Mouse (Mus musculus) kidney, embryonic 14.5 days (tissue): ENCODE results near the gene Abhd15. TPM values are rescaled to one million over a fixed set of nuclear protein-coding genes. Genes with fewer than 3 reads are reported as not detected.

ENCODE experiments used
- ATAC-seq: fragments of 200-750 bp; cut with Nextera tagmentation; 2 replicates; pipeline ENCODE4 v1.8.0; 2017; ENCODE audit warnings: moderate number of reproducible peaks, mild to moderate bottlenecking, moderate TSS enrichment, moderate library complexity; ENCODE audit not compliant: low FRiP score, low TSS enrichment
- H3K27ac ChIP-seq: fragments of 300-500 bp; sonication (generic); 2 replicates; pipeline ENCODE4 v1.5.1; 2014; ENCODE audit warnings: low read depth, mild to moderate bottlenecking, low read length, moderate library complexity, mixed read lengths
- H3K27me3 ChIP-seq: fragments of 300-500 bp; sonication (generic); 2 replicates; pipeline ENCODE4 v1.6.1; 2014; ENCODE audit warnings: mild to moderate bottlenecking, low read length; ENCODE audit not compliant: control insufficient read depth, insufficient read depth
- H3K36me3 ChIP-seq: fragments of 300-500 bp; sonication (generic); 2 replicates; pipeline ENCODE4 v1.6.1; 2014; ENCODE audit warnings: low read length, mixed read lengths; ENCODE audit not compliant: control insufficient read depth, insufficient read depth
- H3K4me1 ChIP-seq: fragments of 300-500 bp; sonication (generic); 2 replicates; pipeline ENCODE4 v1.6.1; 2014; ENCODE audit warnings: low read length, mixed read lengths; ENCODE audit not compliant: control insufficient read depth, insufficient read depth
- H3K4me2 ChIP-seq: fragments of 300-500 bp; sonication (generic); replicated peaks from 2 replicates; pipeline ENCODE4 v1.6.1; 2014; ENCODE audit warnings: low read depth, mild to moderate bottlenecking, low read length
- H3K4me3 ChIP-seq: fragments of 300-500 bp; sonication (generic); 2 replicates; pipeline ENCODE4 v1.5.1; 2014; ENCODE audit warnings: mild to moderate bottlenecking, low read length
- H3K9ac ChIP-seq: fragments of 300-500 bp; sonication (generic); 2 replicates; pipeline ENCODE4 v1.6.1; 2014; ENCODE audit warnings: low read depth, mild to moderate bottlenecking, low read length, moderate library complexity
- H3K9me3 ChIP-seq: fragments of 300-500 bp; sonication (generic); 2 replicates; pipeline ENCODE4 v1.6.1; 2016; ENCODE audit warnings: low read length; ENCODE audit not compliant: control insufficient read depth
- whole genome bisulfite sequencing: fragments of 180-500 bp; shearing (Covaris S2); extraction: QIAGEN DNeasy Blood & Tissue Kit; methylation state at CpG from one replicate; pipeline ENCODE4 v1.1.7; 2014; 5-methylcytosine and 5-hydroxymethylcytosine counted together
- polyA plus RNA-seq: library from polyadenylated mRNA; unstranded; fragments of >200 nt; fragmentation: Nextera tagmentation; extraction: Ambion mirVana; gene quantifications from 2 replicates; pipeline ENCODE4 v1.2.1, GENCODE M21; 2014

The Abhd15 gene
- polyA plus RNA-seq, 1 experiment from 2014 or later: 2.6 TPM

- H3K9ac ChIP-seq: peak overlapping the region; percentile 93
- peak; percentile 75 for ATAC-seq
- H3K27me3 ChIP-seq: no peaks in the 10 kb centered on the region
- H3K4me1 ChIP-seq: peaks cover 49% of the 10 kb centered on the region
- no peaks in the 10 kb centered on the region for H3K36me3 ChIP-seq
- peak overlapping the region; percentile 87 for H3K27ac ChIP-seq
- H3K4me3 ChIP-seq: peak overlapping the region; percentile 89
- WGBS: 0% methylated on average over 23 of the region's 23 CpGs
- peak overlapping the region; percentile 95 for H3K4me2 ChIP-seq
- H3K9me3 ChIP-seq: no peaks in the 10 kb centered on the region
Measured at GRCm38 (mm10) chr11:77491502-77492291, 23.2 kb upstream of the Abhd15 start.

- peak overlapping the region; percentile 93 for H3K9ac ChIP-seq
- no peaks in the 10 kb centered on the region for H3K27me3 ChIP-seq
- H3K4me1 ChIP-seq: peaks cover 55% of the 10 kb centered on the region
- ATAC-seq: no peak
- H3K4me3 ChIP-seq: peak overlapping the region; percentile 89
- under 1% methylated on average over 17 of the region's 18 CpGs for WGBS
- peak overlapping the region; percentile 87 for H3K27ac ChIP-seq
- H3K4me2 ChIP-seq: peak overlapping the region; percentile 95
- no peaks in the 10 kb centered on the region for H3K9me3 ChIP-seq
- no peaks in the 10 kb centered on the region for H3K36me3 ChIP-seq
Measured at GRCm38 (mm10) chr11:77492311-77492871, 22.5 kb upstream of the Abhd15 start.

GRCm38 (mm10) chr11:77492911-77493332, 22.0 kb upstream of the Abhd15 start:
- Histone ChIP-seq H3K27ac (peak overlapping the region; percentile 78), H3K36me3 (no peaks in the 10 kb centered on the region), H3K9me3 (no peaks in the 10 kb centered on the region), H3K4me3 (peak overlapping the region; percentile 89), H3K4me2 (peak overlapping the region; percentile 95), H3K27me3 (no peaks in the 10 kb centered on the region), H3K4me1 (peaks cover 60% of the 10 kb centered on the region), H3K9ac (peak overlapping the region; percentile 93)
- under 1% methylated on average over 27 of the region's 32 CpGs for WGBS
- ATAC-seq: peak; percentile 73

GRCm38 (mm10) chr11:77493512-77494343, 21.2 kb upstream of the Abhd15 start, which contains the start of gene Git1:
Git1 (plus strand) TSS chr11:77493562.
- no peaks in the 10 kb centered on the region for H3K27me3 ChIP-seq
- peak within 1 kb of the TSS; percentile 89 for H3K4me3 ChIP-seq
- H3K9ac ChIP-seq: peak within 1 kb of the TSS; percentile 93
- no peaks in the 10 kb centered on the region for H3K9me3 ChIP-seq
- WGBS: 2% methylated on average over 40 of the region's 74 CpGs
- H3K4me2 ChIP-seq: peak within 1 kb of the TSS; percentile 95
- H3K4me1 ChIP-seq: peaks cover 59% of the 10 kb centered on the region
- peak within 1 kb of the TSS; percentile 87 for H3K27ac ChIP-seq
- ATAC-seq: no peak
- 0 out of 2 replicates have a peak, but pooled peaks cover under 1% of the 10 kb centered on the region for H3K36me3 ChIP-seq

- peak overlapping the region; percentile 89 for H3K4me3 ChIP-seq
- peak overlapping the region; percentile 95 for H3K4me2 ChIP-seq
- no peaks in the 10 kb centered on the region for H3K27me3 ChIP-seq
- 26% methylated on average over 4 of the region's 4 CpGs for WGBS
- no peaks in the 10 kb centered on the region for H3K9me3 ChIP-seq
- peak overlapping the region; percentile 82 for H3K27ac ChIP-seq
- peaks cover 57% of the 10 kb centered on the region for H3K4me1 ChIP-seq
- H3K36me3 ChIP-seq: peaks cover 4% of the 10 kb centered on the region; the same call in 1 of the 2 replicates
- H3K9ac ChIP-seq: peak overlapping the region; percentile 93
- ATAC-seq: no peak
Measured at GRCm38 (mm10) chr11:77494344-77494676, 20.6 kb upstream of the Abhd15 start.

GRCm38 (mm10) chr11:77494782-77495181, 20.1 kb upstream of the Abhd15 start:
- WGBS: 59% methylated on average over 6 of the region's 6 CpGs

GRCm38 (mm10) chr11:77495507-77495906, 19.4 kb upstream of the Abhd15 start:
- Histone ChIP-seq H3K4me2 (peak overlapping the region; percentile 3; the same call in 1 of the 2 replicates), H3K9ac (0 out of 2 replicates have a peak overlapping the region, but pooled peaks have one; percentile 12), H3K4me3 (no peak overlapping the region), H3K27ac (no peak overlapping the region), H3K9me3 (no peaks in the 10 kb centered on the region), H3K4me1 (peaks cover 52% of the 10 kb centered on the region), H3K36me3 (peaks cover 15% of the 10 kb centered on the region; the same call in 1 of the 2 replicates), H3K27me3 (no peaks in the 10 kb centered on the region)
- ATAC-seq: no peak

More at GRCm38 (mm10) chr11:77494782-77495181, 20.1 kb upstream of the Abhd15 start:
- no peaks in the 10 kb centered on the region for H3K9me3 ChIP-seq
- peak overlapping the region; percentile 89; the same call in 1 of the 2 replicates for H3K4me3 ChIP-seq
- ATAC-seq: no peak
- peaks cover 9% of the 10 kb centered on the region; the same call in 1 of the 2 replicates for H3K36me3 ChIP-seq
- H3K9ac ChIP-seq: peak overlapping the region; percentile 93; the same call in 1 of the 2 replicates
- H3K4me1 ChIP-seq: peaks cover 57% of the 10 kb centered on the region
- peak overlapping the region; percentile 95 for H3K4me2 ChIP-seq
- H3K27me3 ChIP-seq: no peaks in the 10 kb centered on the region
- no peak overlapping the region for H3K27ac ChIP-seq

GRCm38 (mm10) chr11:77497341-77497756, 17.6 kb upstream of the Abhd15 start:
- peak overlapping the region; percentile 13; the same call in 1 of the 2 replicates for H3K9ac ChIP-seq
- H3K27ac ChIP-seq: peak overlapping the region; percentile 77
- H3K9me3 ChIP-seq: no peaks in the 10 kb centered on the region
- H3K27me3 ChIP-seq: no peaks in the 10 kb centered on the region
- peaks cover 31% of the 10 kb centered on the region; the same call in 1 of the 2 replicates for H3K36me3 ChIP-seq
- H3K4me3 ChIP-seq: no peak overlapping the region
- no peak for ATAC-seq
- H3K4me1 ChIP-seq: peaks cover 40% of the 10 kb centered on the region
- WGBS: 27% methylated on average over 6 of the region's 6 CpGs
- no peak overlapping the region for H3K4me2 ChIP-seq
